Mouse (Mus musculus): Measurements from ENCODE around the gene Ptpn7.

- peak; percentile 63; the same call in 1 of the 2 replicates for TF ChIP-seq CTCF (IDR thresholded peaks at IDR 0.05; ENCODE audit: borderline replicate concordance, control insufficient read depth, extremely low read depth, insufficient read depth, low read length, poor library complexity)
- no peak for TF ChIP-seq POLR2A (IDR thresholded peaks at IDR 0.05; ENCODE audit: control insufficient read depth, extremely low read depth, insufficient read depth, low read length, poor library complexity)
Measured at GRCm38 (mm10) chr1:135110075-135110474, 22.4 kb upstream of the Ptpn7 start.
